24 mouse cellular contexts compared by ENCODE assay signal in the genomic region with DNA sequence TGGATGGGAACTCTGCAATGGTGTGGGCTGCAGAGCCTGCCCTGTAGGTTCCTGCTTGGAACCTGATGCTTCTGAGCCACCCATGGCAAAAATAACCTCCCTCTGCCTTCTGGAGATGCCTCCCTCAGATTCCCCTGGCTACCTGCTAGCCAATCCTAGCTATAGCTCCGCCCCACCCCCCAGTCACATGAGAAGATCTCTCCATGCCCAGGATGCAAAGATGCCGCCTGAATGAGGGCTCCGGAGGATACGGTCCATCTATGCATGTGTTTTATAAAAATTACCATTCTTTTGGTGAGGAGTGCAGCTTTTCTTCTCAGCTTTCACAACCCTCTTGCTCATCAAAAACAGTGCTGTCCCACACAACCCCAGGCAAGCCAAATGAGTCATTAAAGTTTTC. TPM values are rescaled to one million over a fixed set of nuclear protein-coding genes. Genes with fewer than 3 reads are reported as not detected.
"Had no signal": no experiment of that assay in that cellular context is flagged by ENCODE, and none has a peak within 500 bp of the region (broad histone marks: within the 10 kb centered on the region; RNA-seq: fewer than 3 reads in every experiment).

No protein-coding gene starts in this region.

- H3K4me1 ChIP-seq: heart, embryonic 10.5 days; limb, embryonic 12.5 days; liver, embryonic 13.5 days; liver, embryonic 15.5 days had no signal

- H3K4me3 ChIP-seq: heart, embryonic 10.5 days; heart, embryonic 12.5 days; hindbrain, embryonic 10.5 days; hindbrain, embryonic 13.5 days; hindbrain, embryonic 15.5 days; layer of hippocampus, adult 2 months; limb, embryonic 10.5 days; limb, embryonic 12.5 days; liver, embryonic 13.5 days; liver, embryonic 15.5 days had no signal

- H3K36me3 ChIP-seq: heart, embryonic 10.5 days; heart, embryonic 12.5 days; hindbrain, embryonic 13.5 days; hindbrain, embryonic 15.5 days; limb, embryonic 10.5 days; limb, embryonic 12.5 days; liver, embryonic 13.5 days; liver, embryonic 15.5 days had no signal

- ATAC-seq: hindbrain, postnatal 0 days; intestine, embryonic 16.5 days had no signal

- DNase-seq: gastrocnemius, postnatal 25 days; heart, adult 18-20 months; heart, postnatal 10 days; heart, postnatal 4 days; kidney, adult 11 months; kidney, adult 8-10 months; kidney, postnatal 10 days; kidney, postnatal 25 days; kidney, postnatal 4 days; layer of hippocampus, postnatal 36 days; liver; liver, embryonic 13.5 days had no signal

- H3K27ac ChIP-seq: heart, embryonic 10.5 days; hindbrain, embryonic 10.5 days; hindbrain, embryonic 13.5 days; hindbrain, embryonic 15.5 days; hindbrain, postnatal 0 days; layer of hippocampus, adult 2 months; limb, embryonic 10.5 days; limb, embryonic 12.5 days; liver, embryonic 13.5 days; liver, embryonic 15.5 days had no signal

- H3K27me3 ChIP-seq: hindbrain, embryonic 13.5 days; hindbrain, embryonic 15.5 days; liver, embryonic 13.5 days; liver, embryonic 15.5 days had no signal

RNA-seq across cellular contexts. Expression of a gene that starts 53.5 kb away (rescaled TPM):
- total RNA-seq: granulocyte monocyte progenitor cell, adult 5-6 weeks had no signal
